Mouse (Mus musculus): ENCODE results near the gene Sarm1.

The Sarm1 gene

DNA sequence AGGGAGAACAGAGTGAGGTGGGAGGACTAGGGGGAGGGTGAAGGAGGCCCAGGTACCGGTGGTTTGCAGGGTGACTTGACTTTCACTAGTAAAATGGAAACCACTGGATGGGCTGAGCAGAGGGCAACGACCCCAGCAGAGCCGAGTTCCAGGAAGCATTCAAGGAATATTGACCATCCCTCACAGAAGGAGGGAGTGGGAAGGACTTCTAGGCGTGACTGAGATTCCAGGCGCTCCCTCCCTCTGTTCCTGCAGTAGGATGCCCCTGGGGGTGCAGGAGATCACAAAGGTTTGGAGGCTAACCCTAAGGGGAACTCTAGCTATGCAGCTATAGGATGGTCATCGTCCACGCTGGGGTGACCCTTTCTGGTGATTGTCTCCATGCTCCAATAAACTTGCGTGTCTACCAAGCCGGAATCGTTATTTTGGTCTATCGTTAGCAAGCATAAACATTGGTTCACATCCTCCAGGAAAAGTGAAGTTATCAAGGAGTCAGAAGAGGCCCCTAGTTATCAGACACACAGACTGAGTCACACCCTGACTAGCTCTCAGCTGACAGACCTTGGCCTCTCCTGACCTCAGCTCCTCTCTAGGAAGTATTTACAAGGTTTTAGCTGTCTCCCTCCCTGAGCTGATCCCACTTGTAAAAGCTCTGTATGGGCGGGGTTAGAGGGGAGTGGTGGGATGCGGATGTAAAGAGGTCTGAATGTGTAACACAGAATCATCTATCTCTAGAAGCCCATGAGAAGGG, 34.1 kb downstream of the Sarm1 start:
- DNase-seq (ENCODE audit: low spot score): no peak

GRCm38 (mm10) chr11:78462669-78463068, 34.9 kb downstream of the Sarm1 start:
- DNase-seq (ENCODE audit: low spot score): no peak

- DNase-seq (ENCODE audit: low spot score): no peak
Observed at GRCm38 (mm10) chr11:78461894-78462293, 35.7 kb downstream of the Sarm1 start.

DNA sequence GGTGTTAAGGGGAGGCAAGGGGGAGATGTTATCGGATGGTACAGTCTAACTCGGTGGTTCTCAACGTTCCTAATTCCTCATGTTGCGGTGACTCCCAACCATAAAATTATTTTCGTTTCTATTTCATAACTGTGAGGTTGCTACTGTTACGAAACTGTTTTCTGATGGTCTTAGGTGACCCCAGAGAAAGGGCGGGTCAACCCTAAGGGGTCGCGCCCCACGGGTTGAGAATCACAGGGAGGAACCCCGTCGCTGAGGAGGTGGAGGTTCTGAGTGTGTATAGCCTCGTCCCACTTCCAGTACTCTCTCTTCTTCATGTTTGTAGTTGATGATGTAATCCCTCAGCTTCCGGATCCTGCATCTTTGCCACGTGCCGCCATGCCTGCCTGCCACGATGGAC, 38.8 kb downstream of the Sarm1 start:
- DNase-seq (ENCODE audit: low spot score): no peak

DNA sequence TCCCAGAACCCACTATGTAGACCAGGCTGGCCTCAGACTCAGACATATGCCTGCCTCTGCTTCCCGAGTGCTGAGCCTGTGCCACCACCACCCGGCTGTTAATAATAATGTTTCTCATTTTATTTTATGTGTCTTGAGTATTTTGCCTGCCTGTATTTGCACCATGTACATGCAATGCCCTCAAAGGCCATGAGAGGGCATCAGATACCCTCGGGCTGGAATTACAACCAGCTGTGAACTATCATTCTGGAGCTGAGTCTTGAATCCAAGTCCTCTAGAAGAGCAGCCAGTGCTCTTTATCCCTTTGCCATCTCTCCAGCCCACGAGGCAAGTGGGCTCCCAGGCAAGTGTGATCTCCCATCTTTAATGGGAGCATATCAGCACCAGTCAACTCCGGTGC, 42.2 kb downstream of the Sarm1 start:
- DNase-seq (ENCODE audit: low spot score): no peak

DNA sequence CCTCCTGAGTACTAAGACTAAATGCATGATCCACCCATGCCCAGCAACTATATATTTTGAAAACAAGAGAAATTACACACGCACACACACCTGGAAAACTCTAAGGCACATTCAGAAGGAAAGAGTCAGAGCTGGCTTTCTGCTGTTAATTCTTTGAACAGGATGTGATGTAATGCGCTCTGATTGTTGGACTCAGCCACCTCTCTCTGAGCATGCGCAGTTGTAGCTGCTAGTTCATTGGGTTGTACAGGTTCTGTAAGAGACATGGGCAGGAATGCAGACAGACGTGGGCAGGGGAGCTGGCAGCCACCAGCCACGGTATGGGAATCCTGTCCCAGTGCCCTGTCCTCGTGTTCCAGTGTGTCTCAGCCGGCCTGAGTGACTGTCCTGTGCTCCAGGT, 43.3 kb downstream of the Sarm1 start:
- DNase-seq (ENCODE audit: low spot score): no peak

GRCm38 (mm10) chr11:78453675-78454074, 43.9 kb downstream of the Sarm1 start:
- DNase-seq (ENCODE audit: low spot score): no peak

GRCm38 (mm10) chr11:78450337-78450736, 47.2 kb downstream of the Sarm1 start:
- DNase-seq (ENCODE audit: low spot score): no peak

DNA sequence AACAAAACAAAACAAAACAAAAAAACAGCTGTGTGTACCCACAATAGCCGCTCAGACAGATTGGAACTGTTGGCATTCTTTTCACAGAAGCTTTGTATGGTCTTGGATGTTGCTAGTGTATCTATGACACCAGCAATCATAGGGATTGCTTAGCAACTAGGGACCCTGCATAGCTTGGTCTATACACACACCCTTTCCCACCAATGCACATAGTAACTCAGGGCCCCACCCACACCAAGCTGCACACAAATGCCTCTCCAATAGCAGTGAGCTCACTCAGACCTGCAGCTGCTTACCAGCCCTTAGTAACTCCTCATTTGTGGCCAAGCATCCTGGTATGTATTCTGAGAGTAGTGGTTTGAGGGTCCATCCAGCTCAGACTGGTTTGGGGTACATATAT, 49.3 kb downstream of the Sarm1 start:
- DNase-seq (ENCODE audit: low spot score): no peak

DNA sequence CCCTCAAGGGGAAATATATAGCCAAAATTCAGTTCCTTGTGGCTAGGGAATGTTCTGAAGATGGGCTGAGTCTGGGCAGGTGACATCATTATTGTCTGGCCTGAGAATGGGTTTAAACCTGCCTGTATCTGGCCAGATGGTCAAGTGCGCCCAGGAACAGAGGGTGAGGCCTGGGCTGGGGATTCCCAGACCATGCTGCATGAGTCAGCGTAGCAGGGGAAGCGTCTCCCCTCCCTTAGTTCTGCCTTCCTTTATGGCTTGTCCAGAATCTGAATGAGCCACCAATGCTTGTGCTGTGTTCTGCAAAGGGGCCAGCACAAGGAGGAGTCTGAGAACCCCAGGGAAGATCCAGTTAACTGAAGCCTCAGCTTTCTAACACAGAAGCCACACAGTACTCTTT, 50.4 kb downstream of the Sarm1 start:
- no peak for DNase-seq (ENCODE audit: low spot score)

DNA sequence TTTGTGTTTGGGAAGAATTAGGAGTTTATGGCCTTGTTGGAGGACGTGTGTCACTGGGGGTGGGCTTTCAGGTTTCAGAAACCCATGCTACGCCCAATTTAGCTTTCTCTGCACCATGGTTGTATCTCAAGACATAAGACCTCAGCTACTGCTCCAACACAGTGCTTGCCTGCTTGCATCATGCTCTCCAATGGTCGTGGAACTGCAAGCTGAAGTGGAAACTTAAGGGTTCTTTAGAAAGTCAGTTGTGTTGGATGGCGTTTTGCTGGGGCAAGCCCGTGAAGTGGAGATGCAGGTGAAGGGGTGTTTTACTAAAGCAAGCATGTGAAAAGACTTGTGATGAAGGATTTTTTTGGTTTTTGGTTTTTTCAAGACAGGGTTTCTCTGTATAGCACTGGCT, 54.4 kb downstream of the Sarm1 start:
- DNase-seq (ENCODE audit: low spot score): no peak

GRCm38 (mm10) chr11:78438399-78438930, 59.1 kb downstream of the Sarm1 start:
- no peak for DNase-seq (ENCODE audit: low spot score)

- no peak for DNase-seq (ENCODE audit: low spot score)
Observed at GRCm38 (mm10) chr11:78437182-78437581, 60.4 kb downstream of the Sarm1 start.

DNA sequence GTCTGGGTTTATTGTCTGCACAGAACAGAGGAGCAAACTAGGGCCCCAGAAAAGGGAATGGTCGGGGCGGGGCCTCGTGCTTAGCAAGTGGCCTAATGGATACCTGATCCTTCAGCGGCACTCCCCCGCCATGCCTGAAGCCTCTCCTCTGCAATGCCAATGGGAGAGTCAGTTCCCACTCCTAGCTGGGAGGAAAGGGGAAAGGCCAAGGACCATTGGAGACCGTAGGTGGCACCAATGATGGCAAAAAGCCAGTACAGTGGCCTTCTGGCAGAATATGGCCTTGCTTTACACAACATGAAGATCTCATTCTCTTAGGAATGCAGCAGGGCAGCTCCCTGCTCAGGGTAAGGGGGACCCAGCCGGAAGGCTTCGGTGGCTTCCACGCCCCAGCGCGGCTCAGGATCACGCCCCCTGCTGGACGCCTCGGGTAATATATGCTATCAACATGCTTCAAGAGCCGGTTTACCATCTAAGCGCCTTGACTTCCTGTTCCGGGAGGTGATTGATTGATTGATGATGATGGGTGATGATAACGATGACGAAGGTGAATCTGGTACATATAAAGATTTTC, 61.7 kb downstream of the Sarm1 start:
- no peak for DNase-seq (ENCODE audit: low spot score)

- DNase-seq (ENCODE audit: low spot score): no peak
Observed at GRCm38 (mm10) chr11:78434052-78434451, 63.5 kb downstream of the Sarm1 start.

DNA sequence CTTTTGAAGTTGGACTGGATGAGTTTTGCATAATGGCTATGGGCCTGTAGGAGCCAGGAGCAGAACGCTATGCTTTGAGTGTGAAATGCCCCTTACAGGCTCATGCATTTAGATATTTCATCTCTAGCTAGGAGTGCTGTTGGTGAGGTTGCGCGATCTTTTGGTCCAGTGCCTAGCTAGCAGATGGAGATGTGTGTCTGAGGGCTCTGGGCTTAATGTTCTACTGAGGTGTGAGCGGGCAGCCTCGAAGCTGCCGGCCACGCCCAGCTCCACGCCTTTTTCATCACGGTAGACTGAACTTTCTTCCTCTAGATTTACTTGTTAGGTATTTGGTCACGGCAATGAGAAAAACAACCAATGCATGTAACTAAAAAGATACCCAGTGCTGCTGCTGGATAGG, 66.4 kb downstream of the Sarm1 start:
- DNase-seq (ENCODE audit: low spot score): no peak

DNA sequence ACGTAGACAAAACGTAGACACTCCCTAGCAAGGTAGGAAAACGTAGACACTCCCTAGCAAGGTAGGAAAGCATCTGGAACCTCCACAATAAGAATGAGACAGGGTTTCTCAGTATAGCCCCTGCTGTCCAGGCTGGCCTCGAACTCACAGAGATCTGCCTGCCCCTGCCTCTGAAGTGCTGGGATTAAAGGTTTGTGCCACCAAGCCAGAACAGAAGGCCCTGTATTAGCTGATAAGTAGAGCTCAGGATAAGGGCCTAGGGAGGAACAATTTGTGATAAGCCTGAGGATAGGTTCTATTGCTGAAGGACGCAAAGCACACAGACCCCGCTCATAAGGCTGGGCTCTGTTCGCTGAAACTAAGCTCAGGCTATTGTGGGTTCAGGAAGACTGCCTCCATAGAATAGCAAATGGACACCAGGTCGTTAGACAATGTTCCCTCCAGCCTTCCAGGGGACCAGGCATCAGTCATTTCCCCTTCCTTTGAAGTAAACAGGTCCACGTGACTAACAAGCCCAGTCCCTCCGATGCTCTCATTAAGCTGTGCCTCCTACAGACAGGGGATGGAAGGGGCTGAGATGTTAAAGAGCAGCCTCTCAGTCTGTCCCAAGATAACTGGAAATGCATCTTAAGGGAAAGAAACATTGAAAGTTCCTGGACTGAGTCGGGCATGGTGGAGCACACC, 67.2 kb downstream of the Sarm1 start:
- DNase-seq (ENCODE audit: low spot score): no peak

DNA sequence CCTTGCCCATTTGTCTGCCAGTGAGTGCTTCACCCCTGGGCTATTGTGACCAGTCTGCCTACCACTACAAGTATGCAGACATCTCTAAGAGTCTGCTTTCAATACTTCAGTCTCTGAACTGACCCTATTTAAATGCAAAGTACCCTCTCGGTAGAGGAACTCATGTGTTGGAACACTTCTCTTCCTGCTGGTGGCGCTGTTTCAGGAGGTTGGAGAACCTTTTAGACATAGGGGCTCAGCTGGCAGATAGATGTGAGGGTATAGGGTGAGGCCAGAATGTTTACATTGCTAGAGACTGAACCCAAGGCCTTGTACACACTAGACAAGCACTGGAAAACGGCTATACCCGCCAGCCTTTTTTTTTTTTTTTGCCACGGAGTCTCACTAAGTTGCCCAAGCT, 69.2 kb downstream of the Sarm1 start:
- DNase-seq (ENCODE audit: low spot score): no peak

GRCm38 (mm10) chr11:78427655-78428054, 69.9 kb downstream of the Sarm1 start:
- no peak for DNase-seq (ENCODE audit: low spot score)

- no peak for DNase-seq (ENCODE audit: low spot score)
Observed at GRCm38 (mm10) chr11:78425572-78425971, 72.0 kb downstream of the Sarm1 start.

GRCm38 (mm10) chr11:78424352-78424751, 73.2 kb downstream of the Sarm1 start:
- no peak for DNase-seq (ENCODE audit: low spot score)
